Mouse (Mus musculus): ENCODE results near the gene Ercc2. TPM values are rescaled to one million over a fixed set of nuclear protein-coding genes. Genes with fewer than 3 reads are reported as not detected.

Gene Ercc2
- total and polyA plus RNA-seq, 2 experiments from 2014 or later, result 17.9 to 58.2 TPM

DNA sequence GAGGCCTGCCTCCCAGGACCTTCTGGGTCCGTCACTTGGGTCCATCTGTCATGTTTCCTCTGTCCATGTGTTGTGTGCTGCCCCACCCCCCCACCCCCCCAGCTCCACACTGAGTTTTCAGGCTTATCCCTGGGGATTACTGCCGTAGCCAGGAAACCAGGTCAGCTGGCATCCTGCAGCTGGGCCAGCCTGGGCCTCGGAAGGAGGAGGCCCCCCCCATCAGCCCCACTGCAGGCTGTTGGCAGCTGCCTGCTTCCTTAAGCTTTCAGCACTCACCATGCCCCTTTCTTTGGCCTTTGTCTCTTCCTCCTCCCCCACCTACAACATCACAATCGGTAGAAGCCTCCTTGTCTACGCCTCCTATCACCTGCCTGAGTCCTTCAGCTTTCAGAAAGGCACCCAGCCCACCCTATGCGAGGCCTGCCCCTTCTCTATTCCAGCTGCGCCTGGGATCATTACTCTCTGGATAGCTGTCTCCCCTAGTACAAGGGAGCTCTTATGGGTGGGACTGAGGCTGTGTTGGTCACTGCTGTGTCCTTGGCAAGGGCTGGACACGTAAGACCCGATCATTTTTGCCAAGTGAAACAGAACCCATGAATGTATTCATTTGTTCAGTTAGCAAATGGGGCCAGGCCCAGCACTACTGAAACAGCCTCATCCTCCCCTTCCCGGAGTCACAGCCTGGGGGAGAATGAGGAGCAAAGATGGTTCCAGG is 7.0 kb downstream of the Ercc2 start:
- Histone ChIP-seq H3K9ac (no peak overlapping the region), H3K4me1 (ENCODE audit: insufficient read depth) (no peaks in the 10 kb centered on the region), H3K4me2 (ENCODE audit: low read depth) (no peak overlapping the region), H3K4me3 (ENCODE audit: low read depth, low read length) (no peak overlapping the region), H3K27ac (ENCODE audit: low read depth, low read length) (no peak overlapping the region), H3K36me3 (ENCODE audit: insufficient read depth) (peaks cover 89% of the 10 kb centered on the region), H3K27me3 (ENCODE audit: insufficient read depth, low read length) (no peaks in the 10 kb centered on the region), H3K9me3 (ENCODE audit: low read length) (no peaks in the 10 kb centered on the region)
- ATAC-seq, result peak; percentile 38
- 66% methylated on average over 10 of the region's 10 CpGs for WGBS
- DNase-seq, result no peak
- TF ChIP-seq CTCF (IDR thresholded peaks at IDR 0.05; ENCODE audit: low read depth), result no peak

DNA sequence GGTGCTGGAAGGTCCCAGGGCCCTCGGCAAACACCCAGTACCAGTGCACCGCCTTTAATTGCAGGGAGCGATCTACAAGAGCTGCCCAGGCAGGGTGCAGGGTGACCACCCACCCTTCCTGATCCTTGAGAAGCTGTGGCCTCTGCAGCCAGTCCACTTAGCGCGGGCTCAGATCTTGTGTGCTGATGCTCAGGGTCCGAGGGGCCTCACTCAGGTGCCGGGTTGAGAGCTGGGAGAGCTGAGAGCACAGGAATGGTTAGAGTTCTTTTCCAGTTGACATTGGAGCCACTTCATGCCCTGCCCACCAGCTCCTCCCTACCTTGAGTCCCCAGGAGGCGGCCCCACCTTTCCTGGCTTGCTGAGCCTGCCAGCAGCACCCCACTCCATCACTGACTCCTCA is 12.7 kb downstream of the Ercc2 start:
- H3K4me1 ChIP-seq (ENCODE audit: insufficient read depth), result no peaks in the 10 kb centered on the region
- no peaks in the 10 kb centered on the region for H3K27me3 ChIP-seq (ENCODE audit: insufficient read depth, low read length)
- H3K27ac ChIP-seq (ENCODE audit: low read depth, low read length), result no peak overlapping the region
- H3K9me3 ChIP-seq (ENCODE audit: low read length), result no peaks in the 10 kb centered on the region
- H3K4me3 ChIP-seq (ENCODE audit: low read depth, low read length), result no peak overlapping the region
- 91% methylated on average over 8 of the region's 8 CpGs for WGBS
- TF ChIP-seq CTCF (IDR thresholded peaks at IDR 0.05; ENCODE audit: low read depth), result no peak
- no peak overlapping the region for H3K9ac ChIP-seq
- DNase-seq (no peak), ATAC-seq (no peak)
- peaks cover 65% of the 10 kb centered on the region for H3K36me3 ChIP-seq (ENCODE audit: insufficient read depth)
- H3K4me2 ChIP-seq (ENCODE audit: low read depth), result no peak overlapping the region

DNA sequence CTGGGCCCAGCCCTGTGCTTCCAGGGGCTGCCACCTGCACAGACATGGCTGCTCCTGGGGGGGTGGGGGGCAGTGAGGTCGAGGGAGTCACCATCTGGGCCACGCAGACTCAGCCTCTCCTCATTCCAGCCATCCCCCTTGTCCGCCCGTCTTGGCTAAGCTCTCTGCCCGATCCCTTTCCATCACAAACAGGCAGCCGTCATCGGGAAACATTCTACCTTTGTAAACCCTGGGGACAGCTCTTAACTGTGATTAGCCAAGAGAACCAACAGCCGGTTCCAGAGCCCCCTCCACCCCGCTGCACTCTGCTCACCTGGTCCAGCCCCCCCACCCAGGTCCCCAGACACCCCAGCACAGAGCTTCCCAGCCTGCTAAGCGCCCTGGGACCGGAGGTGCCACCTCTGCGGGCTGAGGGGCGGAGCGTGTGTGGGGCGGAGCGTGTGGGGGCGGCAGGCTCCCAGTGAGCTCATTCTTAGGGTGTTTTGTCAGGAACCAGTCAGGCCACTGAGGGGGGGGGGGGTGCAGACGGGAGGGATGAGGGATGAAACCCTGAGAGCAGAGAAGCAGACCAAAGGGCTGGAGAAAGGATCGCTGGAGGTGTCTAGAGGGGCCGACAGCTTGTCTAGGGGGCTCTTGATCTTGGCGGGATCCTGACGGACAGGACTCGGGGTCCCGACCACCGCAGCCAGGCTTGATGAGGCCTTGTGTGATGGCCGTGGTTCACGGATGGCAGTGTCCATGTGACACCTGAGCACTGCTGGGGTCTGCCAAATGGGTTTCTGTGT is 17.9 kb downstream of the Ercc2 start:
- peak overlapping the region; percentile 19; the same call in 1 of the 2 replicates for H3K4me3 ChIP-seq (ENCODE audit: low read depth, low read length)
- H3K27me3 ChIP-seq (ENCODE audit: insufficient read depth, low read length), result peaks cover 24% of the 10 kb centered on the region
- peak overlapping the region; percentile 44 for H3K4me2 ChIP-seq (ENCODE audit: low read depth)
- ATAC-seq (peak; percentile 45; the same call in 1 of the 2 replicates), DNase-seq (no peak)
- H3K9me3 ChIP-seq (ENCODE audit: low read length), result no peaks in the 10 kb centered on the region
- 3% methylated on average over 27 of the region's 27 CpGs for WGBS
- peak overlapping the region; percentile 33; the same call in 1 of the 2 replicates for H3K9ac ChIP-seq
- no peak for TF ChIP-seq CTCF (IDR thresholded peaks at IDR 0.05; ENCODE audit: low read depth)
- H3K36me3 ChIP-seq (ENCODE audit: insufficient read depth), result peaks cover 14% of the 10 kb centered on the region
- H3K27ac ChIP-seq (ENCODE audit: low read depth, low read length), result no peak overlapping the region
- no peaks in the 10 kb centered on the region for H3K4me1 ChIP-seq (ENCODE audit: insufficient read depth)

DNA sequence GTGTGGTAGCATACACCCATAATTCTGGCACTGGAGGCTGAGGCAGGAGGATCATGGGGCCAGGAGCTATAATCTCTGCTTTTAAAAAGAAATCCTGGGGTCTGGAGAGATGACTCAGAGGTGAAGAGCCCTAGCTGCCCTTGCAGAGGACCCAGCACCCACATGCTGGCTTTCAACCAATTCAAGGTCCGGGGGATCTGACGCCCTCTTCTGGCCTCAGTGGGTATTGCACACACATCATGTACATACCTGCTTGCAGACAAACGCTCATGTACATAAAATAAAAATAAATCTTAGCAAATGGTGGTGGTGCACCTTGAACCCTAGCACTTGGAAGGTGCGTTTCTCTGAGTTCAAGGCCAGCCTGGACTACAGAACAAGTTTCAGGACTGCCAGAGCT is 19.1 kb downstream of the Ercc2 start:
- H3K4me1 ChIP-seq (ENCODE audit: insufficient read depth), result no peaks in the 10 kb centered on the region
- peaks cover 30% of the 10 kb centered on the region for H3K27me3 ChIP-seq (ENCODE audit: insufficient read depth, low read length)
- ATAC-seq (no peak), DNase-seq (no peak)
- H3K27ac ChIP-seq (ENCODE audit: low read depth, low read length), result no peak overlapping the region
- 88% methylated on average over 4 of the region's 4 CpGs for WGBS
- H3K4me3 ChIP-seq (ENCODE audit: low read depth, low read length), result no peak overlapping the region
- no peak overlapping the region for H3K4me2 ChIP-seq (ENCODE audit: low read depth)
- TF ChIP-seq CTCF (IDR thresholded peaks at IDR 0.05; ENCODE audit: low read depth), result peak; percentile 24; the same call in 1 of the 2 replicates
- 0 out of 2 replicates have a peak, but pooled peaks cover 2% of the 10 kb centered on the region for H3K36me3 ChIP-seq (ENCODE audit: insufficient read depth)
- H3K9me3 ChIP-seq (ENCODE audit: low read length), result no peaks in the 10 kb centered on the region
- no peak overlapping the region for H3K9ac ChIP-seq

DNA sequence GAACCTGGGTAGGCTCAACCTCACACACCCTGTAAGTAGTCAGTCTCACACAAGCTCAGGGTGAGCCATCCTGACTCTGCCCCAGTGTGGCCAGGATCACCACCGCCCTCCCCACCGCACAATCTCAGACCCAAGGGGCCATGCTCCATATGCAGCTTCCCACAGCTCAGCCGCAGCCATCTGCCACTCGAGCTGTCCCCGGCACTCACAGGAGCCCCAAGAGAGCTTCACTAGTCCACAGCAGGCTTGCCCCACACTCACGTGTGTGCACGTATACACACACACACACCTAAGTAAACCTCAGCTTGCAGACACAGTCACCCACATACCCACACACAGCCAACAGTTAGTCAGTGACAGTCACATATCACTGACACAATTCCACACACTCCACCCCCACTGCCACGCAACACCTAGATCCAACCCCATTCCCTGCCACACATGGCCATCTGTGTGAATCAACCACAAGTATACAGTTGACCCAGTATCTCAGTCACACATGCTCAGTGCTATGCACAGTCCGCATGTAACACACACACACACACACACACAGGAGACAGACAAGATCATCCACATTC is 20.8 kb downstream of the Ercc2 start:
- no peaks in the 10 kb centered on the region for H3K9me3 ChIP-seq (ENCODE audit: low read length)
- no peak for TF ChIP-seq CTCF (IDR thresholded peaks at IDR 0.05; ENCODE audit: low read depth)
- peaks cover 33% of the 10 kb centered on the region for H3K27me3 ChIP-seq (ENCODE audit: insufficient read depth, low read length)
- no peaks in the 10 kb centered on the region for H3K36me3 ChIP-seq (ENCODE audit: insufficient read depth)
- no peaks in the 10 kb centered on the region for H3K4me1 ChIP-seq (ENCODE audit: insufficient read depth)
- DNase-seq, result no peak
- no peak overlapping the region for H3K9ac ChIP-seq
- H3K27ac ChIP-seq (ENCODE audit: low read depth, low read length), result no peak overlapping the region
- H3K4me3 ChIP-seq (ENCODE audit: low read depth, low read length), result no peak overlapping the region
- no peak overlapping the region for H3K4me2 ChIP-seq (ENCODE audit: low read depth)
- WGBS, result 88% methylated on average over 9 of the region's 9 CpGs
- ATAC-seq, result no peak

DNA sequence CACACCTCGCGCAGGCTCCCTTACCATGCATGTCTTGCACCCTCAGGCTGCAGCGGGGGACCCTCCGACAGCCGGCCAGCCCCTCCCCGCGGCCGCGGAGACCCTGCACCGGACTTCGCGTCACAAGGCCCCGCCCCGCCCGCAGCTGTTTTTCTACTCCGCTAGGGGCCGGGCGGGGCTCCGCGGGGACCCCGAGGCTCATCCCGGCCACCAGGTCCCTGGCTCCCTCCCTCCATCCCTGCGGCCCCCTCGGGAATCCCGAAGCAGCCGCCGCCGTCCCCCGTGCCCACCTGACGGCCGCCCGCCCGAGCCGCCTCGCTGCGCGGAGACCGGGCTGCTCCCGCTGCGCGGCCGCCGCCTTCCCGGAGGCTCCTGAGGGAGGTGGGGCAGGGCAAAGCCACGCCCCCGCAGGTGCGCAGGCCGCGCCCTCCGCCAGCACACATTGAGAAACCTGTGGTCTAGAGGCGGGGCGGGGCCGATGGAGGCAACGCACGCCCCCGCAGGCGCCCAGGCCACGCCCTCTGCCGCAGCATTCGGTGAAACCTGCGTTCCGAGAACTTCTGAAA is 22.0 kb downstream of the Ercc2 start, which contains the start of gene Klc3:
Gene Klc3, minus strand, starts transcription at position 374 of the 566 bp plus-strand sequence.
- ATAC-seq, result no peak
- no peak for DNase-seq
- Histone ChIP-seq H3K9ac (peak within 1 kb of the TSS; percentile 44), H3K4me2 (ENCODE audit: low read depth) (peak within 1 kb of the TSS; percentile 89), H3K4me3 (ENCODE audit: low read depth, low read length) (peak within 1 kb of the TSS; percentile 46), H3K27ac (ENCODE audit: low read depth, low read length) (no peak within 1 kb of the TSS), H3K36me3 (ENCODE audit: insufficient read depth) (no peaks in the 10 kb centered on the region), H3K4me1 (ENCODE audit: insufficient read depth) (no peaks in the 10 kb centered on the region), H3K9me3 (ENCODE audit: low read length) (no peaks in the 10 kb centered on the region), H3K27me3 (ENCODE audit: insufficient read depth, low read length) (peaks cover 33% of the 10 kb centered on the region)
- TF ChIP-seq CTCF (IDR thresholded peaks at IDR 0.05; ENCODE audit: low read depth), result no peak
- 2% methylated on average over 59 of the region's 62 CpGs for WGBS
